Mouse (Mus musculus) ES-E14 (cell line): Measurements from ENCODE around the gene 2310061I04Rik.

ENCODE experiments used
- CHD2 ChIP-seq: IDR thresholded peaks from 2 replicates; pipeline ENCODE4 v1.6.1; 2014; ENCODE audit warnings: mild to moderate bottlenecking, low read depth, low read length, inconsistent platforms
- MAFK ChIP-seq: IDR thresholded peaks from 2 replicates; pipeline ENCODE4 v1.6.1; 2014; ENCODE audit warnings: mild to moderate bottlenecking, low read depth, low read length, inconsistent platforms; ENCODE audit not compliant: insufficient read depth
- ZC3H11A ChIP-seq: IDR thresholded peaks from 2 replicates; pipeline ENCODE4 v1.6.1; 2012; ENCODE audit warnings: low read depth, mild to moderate bottlenecking, inconsistent platforms, low read length, borderline replicate concordance

DNA sequence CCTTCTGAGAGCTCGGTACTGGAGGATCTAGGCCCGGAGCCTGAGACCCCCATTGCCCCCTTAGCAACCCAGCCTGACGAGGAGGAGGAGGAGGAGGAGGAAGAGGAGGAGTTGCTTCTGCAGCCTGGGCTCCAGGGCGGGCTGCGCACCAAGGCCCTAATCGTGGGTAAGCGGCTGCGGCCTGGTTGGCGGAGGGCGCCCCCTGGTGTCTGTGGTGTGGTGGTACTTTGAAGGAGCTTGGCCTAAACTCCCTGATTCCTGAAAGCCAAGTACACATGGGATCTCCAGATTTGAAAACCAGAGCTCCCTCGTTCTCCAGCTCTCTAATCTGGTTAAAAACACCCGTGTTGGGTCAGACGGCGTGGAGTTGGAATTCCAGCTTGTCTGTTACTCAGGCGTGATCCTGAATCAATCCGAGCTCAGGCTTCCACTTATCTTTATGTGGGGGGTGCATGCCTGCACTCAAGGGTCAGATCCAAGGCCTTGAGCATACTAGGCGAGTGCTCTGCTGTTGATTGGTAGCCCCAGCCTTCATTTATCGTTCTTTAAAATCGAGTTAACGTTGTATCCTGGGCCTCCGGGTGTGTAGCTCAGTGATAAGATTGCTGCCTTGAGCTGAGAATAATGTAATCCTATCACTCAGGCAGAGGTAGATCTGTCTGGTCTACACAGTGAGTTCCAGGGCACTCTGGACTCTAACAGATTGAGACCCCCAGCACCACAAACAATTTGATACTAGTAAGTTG, 23.3 kb downstream of the 2310061I04Rik start:
- no peak for TF ChIP-seq MAFK
- no peak for TF ChIP-seq ZC3H11A
- TF ChIP-seq CHD2 = no peak
